ENCODE assay signal across 24 mouse cellular contexts in the genomic region with DNA sequence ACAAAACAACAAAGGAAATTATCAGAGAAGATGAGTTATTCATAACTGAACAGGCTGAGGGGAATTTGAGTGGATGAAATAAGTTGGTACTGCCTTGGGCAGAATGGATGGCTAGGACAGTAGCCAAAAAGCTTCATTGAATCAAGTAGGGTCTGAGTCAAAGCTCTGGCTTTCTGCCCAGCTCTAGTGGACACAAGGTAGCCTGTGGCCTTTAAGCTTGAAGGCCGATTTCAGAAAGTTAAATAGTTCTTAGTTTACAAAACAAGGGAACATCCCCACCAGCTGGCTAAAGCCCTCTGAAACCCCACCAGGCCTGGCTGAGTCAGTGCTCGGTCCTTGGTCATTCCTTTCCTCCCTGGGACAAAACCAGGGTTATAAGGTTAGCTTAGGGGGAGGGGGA. TPM values are rescaled to one million over a fixed set of nuclear protein-coding genes. Genes with fewer than 3 reads are reported as not detected.
A peak's percentile ranks its signal among the peaks of the same experiment; 100 is the strongest.
DNase-seq lines count a peak whose midpoint lies in the region; ATAC-seq and TF ChIP-seq lines count a peak whose summit lies in the region.
"Had no signal": no experiment of that assay in that cellular context is flagged by ENCODE, and none has a peak within 500 bp of the region (broad histone marks: within the 10 kb centered on the region; RNA-seq: fewer than 3 reads in every experiment).

No protein-coding gene starts in this region.

- no peak for ATAC-seq in midbrain, embryonic 14.5 days (ENCODE audit: low FRiP score, low TSS enrichment)
- no peak for ATAC-seq in midbrain, embryonic 15.5 days (replicated peaks)
- peak; percentile 24 for ATAC-seq in Patski
- ATAC-seq in erythroblast, adult 5-6 weeks (replicated peaks; ENCODE audit: low FRiP score, poor library complexity, severe bottlenecking): no peak
- ATAC-seq: activated CD4-positive, CD25-positive, alpha-beta regulatory T cell, adult 4 months; intestine, embryonic 16.5 days; midbrain, embryonic 16.5 days had no signal

- in situ Hi-C loops in Patski (cut with MboI; ENCODE audit: low pct_unique_long_range_greater_than_20kb): no loop called here

- peak; percentile 18 for DNase-seq in midbrain, embryonic 14.5 days
- DNase-seq in Patski (ENCODE audit: low read depth, low spot score): peak; percentile 99
- peak; percentile 89 for DNase-seq in adrenal gland, postnatal 14 days
- DNase-seq in neural tube, embryonic 10.5 days (ENCODE audit: extremely low spot score, low spot score): no peak
- no peak for DNase-seq in urinary bladder, postnatal 36 days (ENCODE audit: low spot score in 2 of 2)
- DNase-seq: cerebellum, adult 11-12 months; cerebellum, postnatal 25 days; heart, adult 11 months; kidney, postnatal 4 days; lung, postnatal 10 days; right cerebral cortex, postnatal 4 days; thymus, postnatal 14 days had no signal

- H3K36me3 ChIP-seq in midbrain, embryonic 14.5 days (ENCODE audit: control insufficient read depth, insufficient read depth, low read length): peaks cover 11% of the 10 kb centered on the region
- H3K36me3 ChIP-seq in midbrain, embryonic 15.5 days (replicated peaks): no peaks in the 10 kb centered on the region; the same call in 1 of the 2 replicates

- no peaks in the 10 kb centered on the region for H3K27me3 ChIP-seq in midbrain, embryonic 14.5 days (ENCODE audit: control insufficient read depth, insufficient read depth, low read length)
- no peaks in the 10 kb centered on the region for H3K27me3 ChIP-seq in midbrain, embryonic 15.5 days (replicated peaks)
- H3K27me3 ChIP-seq in Patski: no peaks in the 10 kb centered on the region

- no peak overlapping the region for H3K4me3 ChIP-seq in midbrain, embryonic 14.5 days (replicated peaks; ENCODE audit: low read depth, low read length)
- H3K4me3 ChIP-seq in midbrain, embryonic 15.5 days: no peak overlapping the region
- H3K4me3 ChIP-seq: embryonic facial prominence, embryonic 15.5 days; heart, embryonic 13.5 days; kidney, embryonic 15.5 days; liver, embryonic 15.5 days had no signal

- H3K4me1 ChIP-seq in midbrain, embryonic 14.5 days (ENCODE audit: control insufficient read depth, insufficient read depth, low read length): peaks cover 25% of the 10 kb centered on the region
- H3K4me1 ChIP-seq in midbrain, embryonic 15.5 days: peaks cover 41% of the 10 kb centered on the region

- POLR2A ChIA-PET in Patski (lab: Charles Lee): interaction anchor here (0.9 to 2.2 kb wide), 2 partner anchors 12 to 38 kb away, joined by 3 to 9 read pairs; a partner anchor contains a TSS

- no peak overlapping the region for H3K9ac ChIP-seq in midbrain, embryonic 14.5 days (replicated peaks; ENCODE audit: low read length)
- H3K9ac ChIP-seq in midbrain, embryonic 15.5 days: no peak overlapping the region
- H3K9ac ChIP-seq: embryonic facial prominence, embryonic 15.5 days; heart, embryonic 13.5 days; kidney, embryonic 15.5 days; liver, embryonic 15.5 days had no signal

- TF ChIP-seq CTCF in Patski (IDR thresholded peaks at IDR 0.05): no peak

- WGBS in midbrain, embryonic 14.5 days: 25% methylated on average over 2 of the region's 2 CpGs
- 33% methylated on average over 2 of the region's 2 CpGs for WGBS in midbrain, embryonic 15.5 days

- CTCF ChIA-PET in Patski (lab: Charles Lee): interaction anchor here (0.8 to 1.9 kb wide), 3 partner anchors 16 to 34 kb away, joined by 4 to 7 read pairs (median 4); no protein-coding TSS in a partner anchor

- H3K4me2 ChIP-seq in midbrain, embryonic 14.5 days (ENCODE audit: low read length): no peak overlapping the region
- H3K4me2 ChIP-seq in midbrain, embryonic 15.5 days: no peak overlapping the region
- H3K4me2 ChIP-seq: embryonic facial prominence, embryonic 15.5 days; kidney, embryonic 15.5 days; liver, embryonic 15.5 days had no signal

- H3K27ac ChIP-seq in midbrain, embryonic 14.5 days (replicated peaks; ENCODE audit: low read depth, low read length): no peak overlapping the region
- H3K27ac ChIP-seq in midbrain, embryonic 15.5 days: no peak overlapping the region
- H3K27ac ChIP-seq: embryonic facial prominence, embryonic 15.5 days; heart, embryonic 13.5 days; kidney, embryonic 15.5 days; liver, embryonic 15.5 days had no signal

- no peaks in the 10 kb centered on the region for H3K9me3 ChIP-seq in midbrain, embryonic 14.5 days (ENCODE audit: control insufficient read depth, low read length)
- no peaks in the 10 kb centered on the region for H3K9me3 ChIP-seq in midbrain, embryonic 15.5 days
- H3K9me3 ChIP-seq: embryonic facial prominence, embryonic 15.5 days; heart, embryonic 13.5 days; hindbrain, embryonic 13.5 days; kidney, embryonic 15.5 days; liver, embryonic 15.5 days had no signal

RNA-seq across cellular contexts. Expression of a gene that starts 1.3 kb away (rescaled TPM):
- 103 and 116 TPM in 2 replicates for polyA plus RNA-seq in midbrain, embryonic 14.5 days (2014; fragmentation: Nextera tagmentation; extraction: Ambion mirVana)
- 106 and 107 TPM in 2 replicates for polyA plus RNA-seq in midbrain, embryonic 15.5 days (2015; fragmentation: Nextera tagmentation; extraction: Ambion mirVana)
- polyA plus RNA-seq in Patski (2021): 12.1 TPM
- 0.26 and 0.75 TPM in 2 replicates for total RNA-seq in adrenal gland, postnatal 14 days (2021)
- total RNA-seq in erythroblast, adult 5-6 weeks (2015; ENCODE audit: low replicate concordance): not detected in 2 replicates
- not detected in 2 replicates for total RNA-seq in erythroblast, adult 5-6 weeks (2017; ENCODE audit: low replicate concordance)
- total RNA-seq: gastrocnemius, adult 8-10 months; heart, postnatal 25 days had no signal

RNA-seq across cellular contexts. Expression of a gene that starts 2.0 kb away (rescaled TPM):
- polyA plus RNA-seq in midbrain, embryonic 14.5 days (2014; fragmentation: Nextera tagmentation; extraction: Ambion mirVana): 38.6 and 41.9 TPM in 2 replicates
- polyA plus RNA-seq in midbrain, embryonic 15.5 days (2015; fragmentation: Nextera tagmentation; extraction: Ambion mirVana): 44.4 and 45.6 TPM in 2 replicates
- polyA plus RNA-seq in Patski (2021): 55.7 TPM
- 13.1 and 17.5 TPM in 2 replicates for total RNA-seq in adrenal gland, postnatal 14 days (2021)
- not detected in 2 replicates for total RNA-seq in erythroblast, adult 5-6 weeks (2015; ENCODE audit: low replicate concordance)
- total RNA-seq in erythroblast, adult 5-6 weeks (2017; ENCODE audit: low replicate concordance): 2.4 and 3.4 TPM in 2 replicates

RNA-seq across cellular contexts. Expression of a gene that starts 38.9 kb away (rescaled TPM):
- 33.6 and 37.0 TPM in 2 replicates for polyA plus RNA-seq in midbrain, embryonic 14.5 days (2014; fragmentation: Nextera tagmentation; extraction: Ambion mirVana)
- polyA plus RNA-seq in midbrain, embryonic 15.5 days (2015; fragmentation: Nextera tagmentation; extraction: Ambion mirVana): 52.6 and 59.0 TPM in 2 replicates
- polyA plus RNA-seq in Patski (2021): 63.4 TPM
- total RNA-seq in adrenal gland, postnatal 14 days (2021): 63.9 and 69.6 TPM in 2 replicates
- 6.1 and 10.4 TPM in 2 replicates for total RNA-seq in erythroblast, adult 5-6 weeks (2015; ENCODE audit: low replicate concordance)
- total RNA-seq in erythroblast, adult 5-6 weeks (2017; ENCODE audit: low replicate concordance): 2.6 and 6.7 TPM in 2 replicates

Comparison
In these comparisons a context has a peak if more than half of its experiments do, and no peak if none do; other contexts are left out.
1. DNase-seq: peak in midbrain, embryonic 14.5 days (single experiment), Patski (single experiment) and adrenal gland, postnatal 14 days (single experiment); none in neural tube, embryonic 10.5 days (single experiment) and urinary bladder, postnatal 36 days (0 of 2).